13 mouse cellular contexts compared by ENCODE assay signal in the genomic region with DNA sequence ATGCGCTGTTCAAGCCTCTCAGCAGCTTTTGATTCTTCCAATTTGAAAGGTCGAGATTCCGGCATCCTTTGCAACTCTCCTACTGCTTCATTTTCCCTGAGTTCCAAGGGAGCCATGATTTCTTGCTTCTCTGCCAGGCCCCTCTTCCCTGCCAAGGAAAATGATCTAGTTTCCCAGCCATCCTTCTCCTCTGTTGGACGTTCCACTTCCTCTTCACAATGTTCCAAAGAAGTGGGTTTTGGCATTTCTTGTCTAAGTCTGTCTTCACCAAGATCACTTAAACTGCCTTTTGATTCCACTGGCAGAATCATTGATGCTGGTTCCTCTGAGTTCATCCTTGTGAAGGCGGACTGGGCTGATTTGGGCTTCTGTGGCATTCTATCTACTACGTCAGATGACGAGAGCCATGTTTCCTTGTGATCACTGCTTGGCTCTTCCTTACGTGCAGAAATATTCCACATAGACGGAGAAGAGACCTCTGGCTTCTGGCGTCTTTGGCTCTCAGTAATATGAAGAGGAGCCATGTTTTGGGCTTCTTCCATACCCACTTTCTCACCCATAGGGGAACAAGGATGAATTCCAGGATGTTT. TPM values are rescaled to one million over a fixed set of nuclear protein-coding genes. Genes with fewer than 3 reads are reported as not detected.
DNase-seq lines count a peak whose midpoint lies in the region; ATAC-seq and TF ChIP-seq lines count a peak whose summit lies in the region.
"Had no signal": no experiment of that assay in that cellular context is flagged by ENCODE, and none has a peak within 500 bp of the region (broad histone marks: within the 10 kb centered on the region; RNA-seq: fewer than 3 reads in every experiment).

No protein-coding gene starts in this region.

- no peak overlapping the region for H3K27ac ChIP-seq in cerebellum, adult 2 months (ENCODE audit: insufficient read depth, low read length)
- no peak overlapping the region for H3K27ac ChIP-seq in heart, embryonic 11.5 days (ENCODE audit: low read depth, low read length)
- H3K27ac ChIP-seq in gastrocnemius, adult 2 months: peak overlapping the region; percentile 49
- H3K27ac ChIP-seq: embryonic facial prominence, embryonic 15.5 days; intestine, embryonic 15.5 days; midbrain, embryonic 12.5 days had no signal

- DNase-seq in cerebellum, adult 2 months: peak; percentile 54 to 63
- DNase-seq in cerebellum, postnatal 4 days (ENCODE audit: low spot score in 2 of 2): no peak
- DNase-seq in heart, postnatal 14 days: peak; percentile 22 to 66
- peak; percentile 69 for DNase-seq in brain, adult 2 months (ENCODE audit: low read depth, low spot score)
- DNase-seq in gastrocnemius, adult 2 months: peak; percentile 59
- DNase-seq in kidney, postnatal 10 days: no peak
- DNase-seq in urinary bladder, postnatal 4 days (ENCODE audit: low spot score in 2 of 2): no peak
- DNase-seq: adrenal gland, adult 8-10 months; kidney, postnatal 36 days had no signal

- H3K9me3 ChIP-seq in heart, embryonic 11.5 days (replicated peaks; ENCODE audit: control insufficient read depth, low read length): no peaks in the 10 kb centered on the region
- H3K9me3 ChIP-seq: embryonic facial prominence, embryonic 15.5 days; intestine, embryonic 15.5 days; midbrain, embryonic 12.5 days had no signal

- TF ChIP-seq CTCF in cerebellum, adult 2 months (IDR thresholded peaks at IDR 0.05; ENCODE audit: borderline replicate concordance, insufficient read depth, low read depth, low read length): no peak
- TF ChIP-seq CTCF in gastrocnemius, adult 2 months (IDR thresholded peaks at IDR 0.05): no peak

- no peak for ATAC-seq in heart, embryonic 11.5 days (replicated peaks; ENCODE audit: insufficient number of reproducible peaks, low FRiP score, low TSS enrichment)
- ATAC-seq: intestine, embryonic 15.5 days had no signal

- peaks cover 18% of the 10 kb centered on the region; the same call in 1 of the 2 replicates for H3K4me1 ChIP-seq in cerebellum, adult 2 months (ENCODE audit: control insufficient read depth, insufficient read depth, low read length)
- H3K4me1 ChIP-seq in heart, embryonic 11.5 days (ENCODE audit: control insufficient read depth, insufficient read depth, low read length): peaks cover 7% of the 10 kb centered on the region; the same call in 1 of the 2 replicates
- H3K4me1 ChIP-seq: embryonic facial prominence, embryonic 15.5 days; intestine, embryonic 15.5 days; midbrain, embryonic 12.5 days had no signal

- H3K27me3 ChIP-seq in cerebellum, adult 2 months (ENCODE audit: control insufficient read depth, insufficient read depth, low read length): no peaks in the 10 kb centered on the region
- H3K27me3 ChIP-seq in heart, embryonic 11.5 days (ENCODE audit: control insufficient read depth, insufficient read depth, low read length): no peaks in the 10 kb centered on the region
- H3K27me3 ChIP-seq: embryonic facial prominence, embryonic 15.5 days; intestine, embryonic 15.5 days; midbrain, embryonic 12.5 days had no signal

- no peak overlapping the region for H3K4me3 ChIP-seq in cerebellum, adult 2 months (replicated peaks; ENCODE audit: insufficient read depth, low read depth, low read length)
- H3K4me3 ChIP-seq in heart, embryonic 11.5 days (ENCODE audit: low read depth, low read length): no peak overlapping the region
- no peak overlapping the region for H3K4me3 ChIP-seq in gastrocnemius, adult 2 months
- H3K4me3 ChIP-seq: embryonic facial prominence, embryonic 15.5 days; intestine, embryonic 15.5 days; midbrain, embryonic 12.5 days had no signal

- H3K36me3 ChIP-seq in heart, embryonic 11.5 days (ENCODE audit: control insufficient read depth, insufficient read depth, low read length): no peaks in the 10 kb centered on the region
- H3K36me3 ChIP-seq: embryonic facial prominence, embryonic 15.5 days; intestine, embryonic 15.5 days; midbrain, embryonic 12.5 days had no signal

- TF ChIP-seq POLR2A in cerebellum, adult 2 months (IDR thresholded peaks at IDR 0.05; ENCODE audit: borderline replicate concordance, insufficient read depth, low read length): no peak

- intact Hi-C loops in heart, postnatal 14 days (cut with DNase I): no loop called here
- intact Hi-C loops in gastrocnemius, adult 2 months (cut with DNase I): loop anchor here (10.0 kb wide), 1 partner anchor 623 kb away; no protein-coding TSS in a partner anchor

- H3K4me2 ChIP-seq in heart, embryonic 11.5 days: no peak overlapping the region
- H3K4me2 ChIP-seq: embryonic facial prominence, embryonic 15.5 days; intestine, embryonic 15.5 days; midbrain, embryonic 12.5 days had no signal

- 60% methylated on average over 10 of the region's 10 CpGs for WGBS in cerebellum, adult 2 months
- WGBS in heart, embryonic 11.5 days (ENCODE audit: insufficient replicate concordance): 85% methylated on average over 10 of the region's 10 CpGs

- H3K9ac ChIP-seq in heart, embryonic 11.5 days (ENCODE audit: low read depth, low read length): no peak overlapping the region
- H3K9ac ChIP-seq: embryonic facial prominence, embryonic 15.5 days; intestine, embryonic 15.5 days; midbrain, embryonic 12.5 days had no signal

RNA-seq across cellular contexts. Expression of a gene that starts 52.6 kb away (rescaled TPM):
- 2.6 and 3.0 TPM in 2 replicates for polyA plus RNA-seq in cerebellum, adult 2 months (2012; rRNA removed)
- total RNA-seq in heart, postnatal 14 days (2021): 100 to 1,000 TPM; 179 to 186 TPM
- 4.6 and 5.0 TPM in 2 replicates for polyA plus RNA-seq in heart, embryonic 11.5 days (2014; fragmentation: Nextera tagmentation; extraction: Ambion mirVana)
- total RNA-seq in gastrocnemius, adult 2 months (2021): 1,000 to 10,000 TPM; 1,090 to 1,382 TPM
- polyA plus RNA-seq: midbrain, embryonic 12.5 days had no signal

Comparison
In these comparisons a context has a peak if more than half of its experiments do, and no peak if none do; other contexts are left out.
1. DNase-seq: peak in cerebellum, adult 2 months (2 of 2), heart, postnatal 14 days (2 of 2), brain, adult 2 months (single experiment) and gastrocnemius, adult 2 months (single experiment); none in cerebellum, postnatal 4 days (0 of 2), kidney, postnatal 10 days (single experiment) and urinary bladder, postnatal 4 days (0 of 2).
2. RNA of a gene that starts 52.6 kb away (total RNA-seq): 1,090 to 1,382 TPM in gastrocnemius, adult 2 months; 179 to 186 TPM in heart, postnatal 14 days; every median in the first group is over 4 times any median in the second.